Mouse (Mus musculus): ENCODE data around the gene Cfap298.

Gene Cfap298

DNA sequence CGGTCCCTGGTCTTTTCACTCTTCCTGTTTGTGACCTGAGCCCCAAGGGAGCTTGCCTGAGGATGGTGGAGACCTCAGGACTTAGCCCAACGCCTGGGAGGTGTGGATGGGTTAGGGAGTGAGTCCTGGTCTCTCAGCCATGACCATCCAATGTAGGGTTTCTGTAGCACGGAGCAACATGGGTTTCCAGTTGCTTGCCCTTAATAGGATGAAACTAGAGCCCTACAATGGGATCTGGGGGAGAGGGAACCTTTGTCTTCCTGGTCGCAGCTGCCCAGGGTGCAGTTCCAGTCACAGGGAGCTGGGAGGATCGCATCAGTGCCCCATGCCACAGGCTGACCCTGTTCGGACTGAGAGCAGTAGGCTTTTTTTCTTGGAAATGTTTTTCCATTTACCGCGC is 17.8 kb downstream of the Cfap298 start:
- in situ Hi-C loops (cut with MboI; ENCODE audit: unreplicated experiment in 2 of 2), result no loop called here

DNA sequence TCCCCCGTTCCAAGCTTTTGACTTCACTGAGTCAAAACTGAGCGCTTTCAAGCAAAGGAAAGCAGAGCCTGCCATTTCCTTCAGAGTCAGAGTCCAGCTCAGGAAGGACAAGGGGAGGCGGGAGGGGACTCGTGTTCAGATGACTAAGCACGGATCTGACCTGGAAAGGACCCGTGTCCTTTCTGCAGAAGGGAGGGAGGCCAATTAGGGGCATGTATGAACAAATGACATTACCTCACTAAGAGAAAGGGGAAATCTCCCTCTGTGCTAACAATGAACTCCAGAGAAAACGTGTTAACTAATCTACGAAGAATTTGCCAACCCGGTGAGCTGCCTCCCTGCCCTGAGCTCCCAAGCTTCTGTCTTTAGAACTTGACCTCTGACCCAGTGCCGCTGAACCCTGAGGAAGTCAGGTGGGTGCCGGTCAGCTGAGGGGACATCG is 18.9 kb downstream of the Cfap298 start:
- in situ Hi-C loops (cut with MboI; ENCODE audit: unreplicated experiment in 2 of 2), result no loop called here

DNA sequence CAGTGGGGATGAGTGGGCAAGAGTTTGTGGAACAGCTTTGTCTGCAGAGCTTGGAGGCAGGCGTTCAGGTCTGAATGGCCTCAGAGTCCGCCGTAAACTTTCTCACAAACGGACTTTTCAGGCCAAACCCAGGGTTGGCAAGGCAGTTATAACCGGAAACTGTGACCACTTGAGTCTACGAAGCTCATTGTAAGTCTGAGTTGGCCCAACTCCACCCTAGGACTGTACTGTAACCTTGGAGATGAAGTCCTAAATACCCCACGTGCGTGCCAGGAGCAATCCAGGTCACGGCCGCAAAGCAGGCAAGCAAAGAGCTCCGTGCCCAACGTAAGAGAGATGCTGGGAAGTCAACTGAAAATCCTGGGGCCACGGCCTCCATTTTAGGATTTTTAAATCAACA is 23.1 kb downstream of the Cfap298 start:
- in situ Hi-C loops (cut with MboI; ENCODE audit: unreplicated experiment in 2 of 2), result no loop called here

DNA sequence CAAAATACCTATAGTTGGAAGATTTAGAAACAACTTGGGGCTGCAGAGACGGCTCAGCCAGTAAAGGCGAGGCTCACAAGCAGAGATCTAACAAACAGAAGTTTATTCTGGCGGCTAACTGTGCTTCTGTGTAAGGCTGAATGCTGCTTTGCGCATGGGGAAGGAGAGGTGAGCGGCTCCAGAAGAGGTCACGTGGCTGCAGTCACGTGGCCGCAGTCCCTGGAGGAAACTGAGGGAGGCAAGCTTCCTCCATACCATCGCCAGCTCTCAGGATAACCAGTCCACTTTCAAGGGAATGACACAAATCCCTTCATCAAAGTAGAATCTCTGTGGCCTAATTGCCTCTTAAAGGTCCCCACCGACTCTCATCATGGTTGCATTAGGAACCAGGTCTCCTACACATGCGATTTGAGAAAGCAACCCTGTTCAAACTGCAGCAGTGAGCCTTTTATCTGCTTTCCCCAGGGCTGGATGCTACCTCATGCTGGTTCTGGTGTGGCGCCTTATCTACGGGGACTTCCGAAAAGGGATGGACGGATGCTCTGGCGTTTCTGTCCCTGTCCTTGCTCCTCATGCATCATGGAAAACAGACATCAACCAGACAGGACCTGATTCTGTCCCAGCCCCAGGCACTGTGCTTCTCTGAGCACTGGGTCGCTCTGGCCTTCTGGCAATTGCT is 23.9 kb downstream of the Cfap298 start:
- in situ Hi-C loops (cut with MboI; ENCODE audit: unreplicated experiment in 2 of 2), result no loop called here

DNA sequence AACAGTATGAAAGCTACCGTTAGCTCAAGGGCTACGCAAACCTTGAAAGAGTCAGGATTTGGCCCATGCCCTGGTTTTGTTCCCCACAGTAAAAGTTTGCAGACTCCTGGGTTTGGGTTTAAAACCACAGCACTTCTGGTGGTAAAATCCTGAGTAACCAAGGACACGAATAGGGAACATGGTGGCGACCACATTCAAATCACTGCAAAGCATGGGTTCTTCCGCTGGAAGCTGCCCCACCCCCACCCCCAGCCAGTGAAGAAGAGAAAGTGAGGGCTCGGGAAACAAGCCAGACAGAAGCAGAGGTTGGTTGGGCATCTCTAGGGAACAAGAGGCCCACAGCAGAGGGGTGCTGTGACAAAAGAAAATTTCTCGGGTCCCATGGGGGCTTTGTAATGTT is 27.7 kb downstream of the Cfap298 start:
- in situ Hi-C loops (cut with MboI; ENCODE audit: unreplicated experiment in 2 of 2), result no loop called here

DNA sequence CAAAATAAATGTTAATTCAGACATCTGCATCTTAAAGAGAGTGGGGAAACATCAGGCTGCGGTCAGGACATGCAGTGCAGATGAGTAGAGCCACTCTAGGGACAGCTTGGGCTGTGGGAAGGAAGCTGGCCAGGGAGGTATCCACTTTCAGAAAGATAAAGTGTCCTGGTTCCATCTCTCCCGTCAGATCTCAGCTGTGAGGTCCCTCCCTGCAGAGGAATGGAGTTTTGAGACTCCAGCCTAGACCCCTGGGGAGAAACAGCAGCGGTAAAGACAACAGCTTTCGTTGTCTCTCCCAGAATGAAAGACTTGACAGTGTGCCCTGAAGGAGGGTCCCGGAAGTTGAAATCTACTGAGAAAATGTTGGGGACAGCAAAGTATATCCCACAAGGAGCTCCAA is 31.6 kb downstream of the Cfap298 start:
- in situ Hi-C loops (cut with MboI; ENCODE audit: unreplicated experiment in 2 of 2), result no loop called here

DNA sequence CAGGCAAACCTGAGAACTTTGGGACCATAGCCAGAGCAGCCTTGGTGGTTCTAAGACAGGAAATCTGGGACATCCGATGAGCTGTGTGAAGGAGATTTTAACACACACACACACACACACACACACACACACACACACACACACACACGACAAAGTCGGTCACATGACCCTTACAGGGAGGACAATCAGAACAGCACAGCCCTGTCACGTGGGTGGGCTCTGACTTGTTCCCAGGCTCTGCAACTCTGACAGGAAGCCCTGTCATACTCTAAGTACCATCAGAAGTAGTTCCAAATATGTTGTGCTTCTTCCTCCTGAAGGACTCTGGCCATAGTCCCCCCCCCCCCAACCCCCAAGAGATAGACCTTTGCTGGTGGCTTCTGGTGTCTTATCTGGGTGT is 33.5 kb downstream of the Cfap298 start:
- in situ Hi-C loops (cut with MboI; ENCODE audit: unreplicated experiment in 2 of 2), result no loop called here

DNA sequence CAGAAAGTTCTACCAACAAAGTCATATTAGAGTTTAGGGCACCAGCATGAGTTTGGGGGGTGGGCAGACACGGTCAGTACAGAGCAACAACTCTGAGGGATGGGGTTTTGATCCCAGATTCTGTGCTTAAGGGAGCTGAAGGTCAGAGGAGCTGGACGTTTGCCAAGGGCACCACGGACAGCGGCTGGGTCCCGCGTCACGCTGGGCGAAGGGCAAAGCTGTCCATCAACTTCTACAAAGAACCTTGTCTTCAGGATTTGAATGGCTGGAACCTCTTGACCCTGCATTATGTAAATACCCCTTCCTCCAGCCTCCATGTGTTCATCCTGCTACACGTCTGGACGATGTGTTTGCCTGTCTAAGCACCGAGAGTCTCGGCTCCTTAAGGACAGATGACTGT is 35.4 kb downstream of the Cfap298 start:
- in situ Hi-C loops (cut with MboI; ENCODE audit: unreplicated experiment in 2 of 2), result no loop called here

DNA sequence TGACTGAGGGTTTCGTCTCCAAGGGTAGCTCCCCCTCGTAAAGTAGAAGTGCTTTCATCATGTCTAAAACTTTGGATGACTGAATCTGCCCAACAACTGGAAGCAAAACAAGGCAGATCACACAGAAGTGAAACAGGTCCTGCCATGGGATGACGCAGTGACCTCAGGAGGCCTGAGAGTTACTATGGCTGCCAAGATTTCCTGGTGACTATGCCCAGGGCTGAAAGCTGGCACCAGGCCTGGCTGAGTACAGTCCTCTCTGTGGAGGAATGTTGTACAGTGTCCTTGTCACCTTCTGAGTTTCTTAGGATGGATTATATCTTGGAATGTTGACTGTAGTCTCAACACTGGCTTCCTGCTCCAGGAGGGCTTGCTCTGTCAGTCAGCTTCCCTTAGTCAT is 37.3 kb downstream of the Cfap298 start:
- in situ Hi-C loops (cut with MboI; ENCODE audit: unreplicated experiment in 2 of 2), result no loop called here

DNA sequence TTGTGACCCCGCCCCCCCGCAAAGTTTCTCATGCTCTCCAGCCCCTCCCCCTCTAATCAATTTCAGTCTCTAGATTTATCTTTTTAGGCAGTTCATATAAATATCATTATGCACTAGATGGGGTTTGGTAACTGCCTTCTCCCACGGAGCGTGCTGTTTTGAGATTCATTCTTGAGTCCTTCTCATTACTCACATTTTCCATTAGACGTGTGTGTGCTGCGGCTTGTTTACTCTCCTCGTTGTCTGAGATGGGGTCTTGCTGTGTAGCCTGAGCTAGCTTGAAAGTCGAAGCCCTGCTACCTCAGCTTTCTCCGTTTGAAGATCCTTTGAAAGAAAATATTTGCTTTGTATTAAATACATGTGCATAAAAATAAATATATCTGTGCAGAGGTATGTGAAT is 41.1 kb downstream of the Cfap298 start:
- in situ Hi-C loops (cut with MboI; ENCODE audit: unreplicated experiment in 2 of 2), result no loop called here

DNA sequence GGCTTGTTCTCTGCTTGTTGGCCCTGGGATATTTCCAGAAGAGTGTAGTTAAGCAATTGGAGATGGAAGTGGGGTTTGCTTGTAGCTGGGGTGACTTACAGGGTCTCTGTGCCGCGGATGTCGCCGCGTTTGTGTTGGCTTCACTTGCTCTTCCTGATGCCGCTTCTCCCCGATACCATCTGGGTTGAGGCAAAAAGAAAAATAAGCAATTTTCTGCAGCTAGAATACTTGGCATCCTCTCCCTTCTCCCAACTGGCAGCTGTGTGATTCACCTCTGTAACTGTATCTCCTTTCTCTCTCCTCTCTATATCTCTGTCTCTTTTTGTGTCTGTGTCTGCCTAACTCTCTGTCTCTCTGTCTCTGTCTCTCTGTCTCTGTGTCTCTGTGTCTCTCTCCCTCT is 41.9 kb downstream of the Cfap298 start:
- in situ Hi-C loops (cut with MboI; ENCODE audit: unreplicated experiment in 2 of 2), result no loop called here

DNA sequence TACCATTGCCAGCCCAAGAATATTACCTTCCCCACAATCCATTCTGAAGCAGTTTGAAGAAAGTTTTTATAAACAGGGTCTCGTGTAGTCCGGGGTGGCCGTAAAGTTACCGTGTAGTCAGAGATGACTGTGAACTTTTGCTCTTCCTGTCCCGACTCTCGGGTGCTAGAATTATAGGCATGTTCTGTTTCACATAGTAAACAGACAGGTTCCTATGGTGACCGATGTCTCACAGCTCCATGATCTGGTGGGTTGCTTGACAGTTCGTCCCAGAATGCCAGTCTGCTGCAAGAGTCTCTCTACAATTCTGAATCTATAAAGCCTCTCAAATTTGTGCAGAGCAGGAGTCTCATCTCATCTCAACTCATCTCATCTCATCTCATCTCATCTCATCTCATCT is 42.8 kb downstream of the Cfap298 start:
- in situ Hi-C loops (cut with MboI; ENCODE audit: unreplicated experiment in 2 of 2), result no loop called here

DNA sequence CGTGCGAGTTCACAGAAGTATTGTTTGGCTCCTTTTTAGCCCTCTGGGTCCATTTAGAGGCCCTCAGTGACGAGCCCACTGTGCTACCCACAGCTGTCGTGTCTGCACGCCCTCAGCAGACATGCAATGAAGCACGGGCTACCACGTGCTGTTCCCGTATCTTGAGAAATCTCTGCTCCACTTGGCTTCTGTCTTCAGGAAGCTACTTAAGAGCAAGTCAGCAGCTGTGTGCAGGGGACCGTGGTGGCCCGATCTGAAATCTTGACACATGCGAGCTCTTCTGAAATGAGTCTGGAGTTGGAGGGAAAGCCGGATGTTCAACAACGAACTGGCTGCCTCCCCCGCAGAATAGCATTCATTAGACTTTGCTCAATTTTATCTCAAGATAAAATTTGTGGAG is 43.3 kb downstream of the Cfap298 start:
- in situ Hi-C loops (cut with MboI; ENCODE audit: unreplicated experiment in 2 of 2), result no loop called here

DNA sequence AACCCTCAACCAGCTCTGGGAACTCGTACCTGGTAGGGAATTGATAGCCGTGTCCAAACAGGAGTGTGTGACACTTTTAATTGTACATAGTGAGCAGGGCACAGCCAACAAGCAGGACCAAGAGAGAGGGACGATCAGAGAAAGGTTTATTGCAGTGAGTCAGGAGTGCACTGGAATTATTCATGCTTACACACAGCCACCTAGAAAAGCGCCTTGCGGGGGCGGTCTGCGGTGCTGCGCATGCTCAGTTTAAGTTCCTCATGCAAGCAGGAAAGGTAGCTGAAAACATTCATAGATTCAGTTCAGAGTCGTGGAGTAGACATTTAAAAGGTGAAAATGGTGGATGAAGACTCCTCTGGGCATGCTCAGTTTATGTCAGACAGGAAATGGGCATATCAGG is 44.2 kb downstream of the Cfap298 start:
- in situ Hi-C loops (cut with MboI; ENCODE audit: unreplicated experiment in 2 of 2), result no loop called here

DNA sequence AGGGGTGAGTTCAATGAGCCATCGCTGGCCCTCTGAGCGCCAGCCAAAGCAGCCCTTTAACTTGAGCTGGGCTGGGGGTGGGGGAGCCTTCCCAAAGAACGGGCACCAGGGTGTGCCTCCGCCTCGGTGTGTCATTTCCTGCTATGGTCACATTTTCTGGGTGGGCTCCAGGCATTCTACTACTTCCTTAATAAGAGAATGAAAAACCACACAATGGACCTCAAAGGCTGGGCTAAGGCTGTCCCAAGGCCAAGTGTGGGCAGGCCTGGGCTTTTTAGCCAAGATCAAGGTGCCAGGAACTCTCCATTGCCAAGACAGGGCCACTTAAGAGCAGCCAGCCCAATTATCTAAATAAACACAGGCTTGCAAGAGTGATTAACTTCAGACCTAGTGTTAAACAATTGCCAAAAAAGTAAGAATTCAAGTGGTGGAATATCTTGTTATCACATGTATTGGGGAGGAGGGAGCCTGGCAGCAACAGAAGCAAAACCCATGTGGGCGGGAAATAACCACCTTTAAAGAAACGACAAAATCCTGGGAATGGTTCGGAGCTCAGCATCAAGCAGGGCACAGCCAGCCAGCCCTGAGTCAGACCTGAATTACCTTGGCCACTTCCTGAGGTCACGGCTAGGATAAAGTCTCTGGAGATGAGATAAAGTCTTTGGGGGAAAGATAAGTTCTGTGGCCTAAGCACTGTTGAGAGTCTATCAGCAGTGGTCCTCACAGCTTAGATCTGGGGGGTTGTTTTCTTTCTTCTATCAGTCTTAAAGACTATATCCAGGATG is 48.9 kb downstream of the Cfap298 start:
- in situ Hi-C loops (cut with MboI; ENCODE audit: unreplicated experiment in 2 of 2), result no loop called here

DNA sequence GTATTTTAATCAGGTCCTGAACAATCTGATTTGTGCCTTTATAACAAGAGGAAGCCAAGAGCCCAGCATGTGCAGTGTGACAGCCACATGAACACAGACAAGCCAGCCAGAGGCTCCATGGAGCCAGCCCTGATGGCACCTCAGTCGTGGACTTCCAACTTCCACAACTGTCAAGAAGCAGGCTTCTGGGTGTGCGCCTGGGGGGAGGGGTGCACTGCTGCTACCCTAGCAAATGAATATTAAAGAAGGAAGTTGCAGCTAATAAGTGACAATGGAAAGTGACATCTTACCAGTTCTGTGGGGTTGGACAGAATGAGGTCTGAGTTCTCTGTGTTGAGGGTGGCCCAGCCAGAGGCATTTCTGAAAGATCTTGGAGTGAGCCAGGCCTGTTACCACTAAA is 49.6 kb downstream of the Cfap298 start:
- in situ Hi-C loops (cut with MboI; ENCODE audit: unreplicated experiment in 2 of 2), result no loop called here

DNA sequence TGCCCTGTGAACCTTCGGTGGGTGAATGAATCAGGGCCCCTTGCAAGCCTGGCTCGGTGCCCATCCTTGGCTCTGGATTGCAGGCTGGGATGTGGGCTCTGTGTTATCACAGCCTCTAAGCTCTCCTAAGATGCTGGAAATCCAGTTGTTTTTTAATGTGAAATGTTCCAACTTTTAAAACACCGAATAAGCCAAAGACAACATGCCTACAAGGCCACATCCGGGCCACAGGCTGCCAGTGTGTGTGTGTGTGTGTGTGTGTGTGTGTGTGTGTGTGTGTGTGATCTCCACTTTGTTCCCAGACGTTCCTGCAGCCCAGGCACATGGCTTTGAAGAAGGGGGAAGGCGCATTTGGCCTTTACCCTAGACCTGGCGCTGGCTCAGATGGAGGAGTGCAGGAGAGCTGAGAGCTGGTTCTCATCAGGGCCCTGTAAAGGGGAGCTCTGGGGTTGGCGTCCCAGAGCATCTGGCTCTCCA is 52.4 kb downstream of the Cfap298 start:
- in situ Hi-C loops (cut with MboI; ENCODE audit: unreplicated experiment in 2 of 2), result no loop called here

DNA sequence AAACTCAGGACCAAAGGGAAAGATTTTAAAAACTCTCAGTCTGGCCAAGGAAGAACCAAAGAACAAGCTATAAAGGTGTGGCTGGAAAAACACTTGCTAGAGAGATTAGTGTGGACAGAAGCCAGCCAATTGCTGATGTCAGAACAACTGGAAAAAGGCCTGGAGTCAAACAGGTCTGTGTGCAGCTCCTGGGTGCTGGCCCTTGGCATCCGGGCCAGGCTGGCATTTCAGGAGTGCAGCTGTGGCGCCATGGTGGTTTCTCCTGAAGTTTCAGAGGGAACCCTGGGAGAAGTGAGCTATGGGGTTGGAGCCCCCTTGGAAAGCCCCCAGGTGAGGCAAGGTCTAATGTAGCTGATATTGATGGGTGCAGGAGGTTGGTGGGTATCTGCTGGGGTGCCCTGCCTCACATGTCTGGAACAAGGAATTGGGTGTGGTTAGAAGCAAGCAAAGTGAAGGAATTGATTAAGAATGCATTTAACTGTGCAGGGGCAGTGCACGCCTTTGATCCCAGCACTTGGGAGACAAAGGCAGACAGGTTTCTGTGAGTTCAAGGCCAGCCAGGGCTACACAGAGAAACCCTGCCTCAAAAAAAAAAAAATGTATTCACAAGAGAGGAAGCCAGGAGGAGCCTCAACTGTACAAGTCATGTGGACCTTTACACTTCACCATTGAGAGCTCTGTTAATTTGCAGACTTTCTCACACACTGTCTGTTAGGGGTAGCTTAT is 56.6 kb downstream of the Cfap298 start:
- in situ Hi-C loops (cut with MboI; ENCODE audit: unreplicated experiment in 2 of 2), result no loop called here

All from v-Abl transformed pro-B cells (cell line).